Mouse (Mus musculus): ENCODE data around the gene Msi2.

Msi2 gene

GRCm38 (mm10) chr11:88585171-88585632 lies 133.1 kb downstream of the Msi2 start:
- no peak for DNase-seq

GRCm38 (mm10) chr11:88583866-88584265 lies 134.4 kb downstream of the Msi2 start:
- DNase-seq: no peak

- DNase-seq: no peak
Observed at GRCm38 (mm10) chr11:88583259-88583833, 135.0 kb downstream of the Msi2 start.

GRCm38 (mm10) chr11:88582781-88583180 lies 135.5 kb downstream of the Msi2 start:
- no peak for DNase-seq

GRCm38 (mm10) chr11:88582021-88582707 lies 136.1 kb downstream of the Msi2 start:
- no peak for DNase-seq

GRCm38 (mm10) chr11:88581375-88581774 lies 136.9 kb downstream of the Msi2 start:
- no peak for DNase-seq

GRCm38 (mm10) chr11:88578700-88579099 lies 139.6 kb downstream of the Msi2 start:
- no peak for DNase-seq

- DNase-seq: peak; percentile 27
Observed at GRCm38 (mm10) chr11:88577076-88577475, 141.2 kb downstream of the Msi2 start.

- DNase-seq: peak; percentile 60
Observed at GRCm38 (mm10) chr11:88576233-88576998, 141.9 kb downstream of the Msi2 start.

- no peak for DNase-seq
Observed at GRCm38 (mm10) chr11:88574575-88575360, 143.5 kb downstream of the Msi2 start.

- DNase-seq: no peak
Observed at GRCm38 (mm10) chr11:88573013-88573412, 145.3 kb downstream of the Msi2 start.

- DNase-seq: no peak
Observed at GRCm38 (mm10) chr11:88572461-88572860, 145.9 kb downstream of the Msi2 start.

- DNase-seq: no peak
Observed at GRCm38 (mm10) chr11:88570715-88571202, 147.6 kb downstream of the Msi2 start.

GRCm38 (mm10) chr11:88566613-88567606 lies 151.4 kb downstream of the Msi2 start:
- DNase-seq: no peak

GRCm38 (mm10) chr11:88564810-88565209 lies 153.5 kb downstream of the Msi2 start:
- no peak for DNase-seq

GRCm38 (mm10) chr11:88564363-88564762 lies 153.9 kb downstream of the Msi2 start:
- DNase-seq: no peak

GRCm38 (mm10) chr11:88561191-88561590 lies 157.1 kb downstream of the Msi2 start:
- no peak for DNase-seq

GRCm38 (mm10) chr11:88560634-88561033 lies 157.7 kb downstream of the Msi2 start:
- DNase-seq: no peak

GRCm38 (mm10) chr11:88559365-88559970 lies 158.8 kb downstream of the Msi2 start:
- DNase-seq: peak; percentile 52

GRCm38 (mm10) chr11:88558731-88559130 lies 159.6 kb downstream of the Msi2 start:
- DNase-seq: no peak

All from thymus, postnatal 25 days (tissue).